Mouse (Mus musculus): ENCODE results near the gene Phf13. TPM values are rescaled to one million over a fixed set of nuclear protein-coding genes. Genes with fewer than 3 reads are reported as not detected.

Phf13 gene
- total RNA-seq, 2 experiments from 2014 or later, result 14.2 to 14.4 TPM

DNA sequence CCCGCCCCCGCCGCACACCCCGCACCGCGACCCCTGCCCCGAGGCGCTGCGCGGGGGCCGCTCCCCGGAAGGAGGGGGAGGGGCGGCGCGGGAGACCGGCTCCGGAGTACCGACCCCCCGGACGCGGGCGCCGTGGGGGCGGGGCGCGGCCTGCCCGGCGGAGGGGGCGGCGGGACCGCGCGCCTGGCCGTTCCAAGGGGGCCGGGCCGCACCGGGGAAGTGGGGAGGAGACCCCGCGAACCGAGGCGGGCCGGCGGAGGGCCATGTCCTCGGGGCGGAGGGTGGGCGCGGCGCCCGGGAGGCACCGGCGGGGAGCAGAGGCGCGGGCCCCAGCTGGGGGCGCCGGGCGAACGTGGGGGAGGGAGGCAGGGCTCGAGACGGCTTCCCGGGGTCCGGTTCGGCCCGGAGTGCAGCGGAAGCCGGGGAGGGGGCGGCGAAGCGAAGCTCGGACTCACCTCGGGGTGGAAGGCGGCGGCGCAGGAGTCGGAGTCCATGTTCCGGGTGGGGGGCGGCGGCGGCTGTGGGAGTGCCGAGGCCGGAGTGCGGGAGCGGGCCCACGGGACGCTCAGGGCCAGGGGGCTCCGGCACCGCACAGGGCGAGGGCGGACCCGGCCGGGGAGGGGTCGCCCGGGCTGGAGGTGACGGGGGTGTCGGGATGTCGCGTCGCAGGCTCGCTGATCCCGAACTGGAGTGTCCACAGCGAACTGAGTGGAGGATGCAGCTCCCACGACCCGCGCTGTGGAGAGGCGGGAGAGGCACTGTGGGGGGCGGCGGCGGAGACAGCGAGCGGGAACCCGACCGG lies 486 bp downstream of the Phf13 start:
- no peak for DNase-seq (ENCODE audit: low spot score in 2 of 2)
- intact Hi-C loops (cut with DNase I), result no loop called here

GRCm38 (mm10) chr4:151994228-151995171 lies 1.6 kb downstream of the Phf13 start:
- intact Hi-C loops (cut with DNase I), result no loop called here
- DNase-seq (ENCODE audit: low spot score in 2 of 2), result no peak

- no peak for DNase-seq (ENCODE audit: low spot score in 2 of 2)
- intact Hi-C loops (cut with DNase I), result no loop called here
Measured at GRCm38 (mm10) chr4:151993035-151993434, 3.0 kb downstream of the Phf13 start.

DNA sequence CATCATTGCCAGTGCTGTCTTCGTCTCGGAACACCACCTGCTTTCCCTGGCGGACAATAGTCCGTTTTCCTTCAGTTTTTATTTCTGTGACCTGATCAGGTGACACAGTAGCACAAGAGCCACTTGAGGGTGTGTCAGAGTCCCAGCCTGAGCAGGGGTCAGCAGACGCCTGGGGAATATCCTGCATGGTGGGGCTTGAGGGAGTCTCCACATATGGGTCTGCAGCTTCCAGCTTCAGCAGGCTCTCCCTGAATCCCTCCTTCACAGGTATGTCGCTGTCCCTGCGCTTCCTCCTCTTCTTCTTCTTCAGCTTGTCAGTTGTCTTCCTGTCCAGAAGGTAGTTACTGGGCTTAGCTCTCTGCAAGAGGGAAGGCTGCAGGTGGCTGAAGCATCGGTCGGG lies 4.0 kb downstream of the Phf13 start:
- DNase-seq (ENCODE audit: low spot score in 2 of 2), result no peak
- intact Hi-C loops (cut with DNase I), result no loop called here

GRCm38 (mm10) chr4:151989110-151989488 lies 7.0 kb downstream of the Phf13 start:
- intact Hi-C loops (cut with DNase I), result loop anchor here (5.0 kb wide), 1 partner anchor 33 kb away; no protein-coding TSS in a partner anchor

DNA sequence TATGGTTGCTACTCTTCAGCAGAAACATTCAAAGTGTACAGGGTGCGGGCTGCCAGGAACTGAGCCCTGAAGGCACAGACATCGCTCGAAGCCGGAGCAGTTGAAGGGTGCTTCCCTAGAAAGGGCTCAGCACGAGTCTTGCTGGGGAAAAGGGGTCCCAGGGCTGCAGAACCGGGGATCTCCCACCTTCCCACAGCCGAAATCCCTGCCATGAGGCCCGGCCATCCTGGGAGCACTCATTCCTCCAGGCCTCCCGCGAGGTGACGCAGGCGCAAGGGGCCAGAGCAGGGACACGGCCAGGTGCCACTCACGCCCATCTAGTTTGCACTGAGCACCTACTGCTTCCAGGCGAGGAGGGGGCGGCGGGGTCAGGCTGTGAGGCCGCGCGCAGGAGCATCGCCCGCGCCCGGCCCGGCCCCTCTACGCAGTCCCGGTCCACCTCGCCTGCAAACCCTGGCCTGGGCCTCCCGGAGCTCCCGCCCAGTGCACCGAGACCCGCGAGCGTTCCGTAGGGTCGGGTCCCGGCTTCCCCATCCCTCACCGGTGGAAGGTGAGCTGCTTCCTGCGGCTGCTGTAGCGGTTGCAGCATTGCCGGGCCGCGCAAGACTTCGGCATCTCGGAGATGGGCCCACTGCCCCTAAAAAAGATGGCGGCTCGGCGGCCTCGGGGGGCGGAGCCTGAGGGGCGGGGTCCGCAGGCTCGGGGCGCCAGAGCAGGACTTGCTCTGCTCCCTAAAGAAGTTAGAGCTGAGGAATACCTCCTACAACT lies 7.5 kb downstream of the Phf13 start, which contains the start of gene Thap3:
TSS of gene Thap3 (minus strand) at position 656 of the 768 bp plus-strand sequence.
- intact Hi-C loops (cut with DNase I), result loop anchor here (5.0 kb wide), 1 partner anchor 34 kb away; no protein-coding TSS in a partner anchor

More at GRCm38 (mm10) chr4:151989110-151989488, 7.0 kb downstream of the Phf13 start:
- DNase-seq (ENCODE audit: low spot score in 2 of 2), result no peak

DNA sequence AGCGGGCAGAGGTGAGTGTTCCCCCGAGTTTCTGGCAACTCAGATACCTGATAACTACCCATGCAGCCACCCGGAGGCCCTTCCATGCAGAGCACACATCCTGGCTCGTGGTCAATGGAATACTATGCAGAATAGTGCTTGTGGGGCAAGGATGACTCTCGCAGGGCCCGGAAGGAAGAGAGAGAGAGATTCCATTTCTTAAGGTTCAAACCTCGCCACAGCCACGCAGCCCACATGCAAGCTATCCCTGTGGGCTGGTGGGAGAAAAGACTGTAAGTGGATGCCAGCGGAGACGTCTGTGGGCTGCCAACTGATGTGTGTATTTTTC lies 8.1 kb downstream of the Phf13 start:
- DNase-seq (ENCODE audit: low spot score in 2 of 2), result no peak
- intact Hi-C loops (cut with DNase I), result loop anchor here (5.0 kb wide), 1 partner anchor 34 kb away; no protein-coding TSS in a partner anchor

More for the DNA sequence above, 7.5 kb downstream of the Phf13 start, which contains the start of gene Thap3:
- peak in 1 of 2 experiments; percentile 78 for DNase-seq (ENCODE audit: low spot score in 2 of 2)

DNA sequence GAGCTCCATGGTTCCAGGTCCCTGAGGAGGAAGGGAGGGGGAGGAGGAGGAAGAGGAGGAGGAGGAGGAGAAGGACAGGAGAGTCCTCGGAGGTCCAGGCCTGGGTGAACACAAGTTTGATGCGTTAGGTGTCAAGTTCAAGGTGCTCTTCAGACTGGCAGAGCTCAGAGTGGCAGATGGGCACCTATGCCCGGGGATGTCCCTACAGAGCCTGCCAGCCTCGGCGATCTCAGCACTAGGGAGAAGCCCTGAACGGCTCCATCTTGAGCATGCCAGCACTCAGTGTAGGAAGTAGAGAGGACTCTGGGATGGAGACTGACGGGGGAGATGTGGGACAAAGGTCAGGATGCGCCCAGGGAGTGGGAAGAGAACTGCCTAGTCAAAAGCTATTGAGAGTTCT lies 9.4 kb downstream of the Phf13 start:
- intact Hi-C loops (cut with DNase I), result loop anchor here (5.0 kb wide), 1 partner anchor 36 kb away; no protein-coding TSS in a partner anchor
- no peak for DNase-seq (ENCODE audit: low spot score in 2 of 2)

DNA sequence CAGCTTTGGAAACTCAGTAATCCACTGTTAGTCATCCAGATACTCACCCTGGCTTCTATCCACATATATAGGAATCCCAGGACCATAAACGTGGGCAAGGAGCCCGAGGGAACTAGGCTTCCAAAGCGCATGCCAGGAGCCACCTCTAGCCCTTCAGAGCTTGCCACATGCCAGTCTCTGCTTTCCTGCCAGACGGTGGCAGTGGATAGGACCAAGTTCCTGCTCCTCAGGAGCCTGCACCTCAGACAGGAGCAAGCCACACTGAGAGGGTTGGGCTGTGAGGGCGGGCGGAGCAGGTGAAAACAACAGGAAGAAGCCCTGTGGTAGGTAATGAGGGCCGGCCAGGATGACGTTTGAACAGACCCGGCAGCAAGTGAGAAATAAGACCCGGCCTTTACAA lies 10.2 kb downstream of the Phf13 start:
- intact Hi-C loops (cut with DNase I), result loop anchor here (5.0 kb wide), 1 partner anchor 36 kb away; no protein-coding TSS in a partner anchor
- no peak for DNase-seq (ENCODE audit: low spot score in 2 of 2)

GRCm38 (mm10) chr4:151983560-151983959 lies 12.5 kb downstream of the Phf13 start:
- intact Hi-C loops (cut with DNase I), result loop anchor here (5.0 kb wide), 1 partner anchor 54 kb away; the partner anchor contains the start of genes Nol9 and Tas1r1
- no peak for DNase-seq (ENCODE audit: low spot score in 2 of 2)

DNA sequence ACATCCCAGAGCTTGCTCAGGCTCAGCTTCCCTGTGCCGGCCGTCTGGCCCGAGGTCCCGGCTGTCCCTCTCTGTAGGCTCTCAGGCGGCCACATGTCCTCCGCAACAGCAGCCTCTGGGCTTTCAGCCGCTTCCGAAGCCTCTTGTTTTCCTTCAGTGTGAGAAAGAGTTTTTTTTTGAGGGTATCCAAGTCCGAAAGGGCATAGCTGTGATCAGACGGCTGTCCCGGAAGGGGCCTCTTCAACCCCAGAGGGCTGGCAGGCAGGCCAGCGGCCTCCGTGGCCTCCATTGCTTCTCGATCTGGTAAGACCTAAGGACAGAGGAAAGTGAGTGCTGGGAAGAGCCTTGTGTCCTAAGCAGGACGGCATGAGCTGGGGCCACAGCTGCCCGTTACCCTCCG lies 13.0 kb downstream of the Phf13 start:
- intact Hi-C loops (cut with DNase I), result loop anchor here (5.0 kb wide), 1 partner anchor 54 kb away; the partner anchor contains the start of genes Nol9 and Tas1r1
- no peak for DNase-seq (ENCODE audit: low spot score in 2 of 2)

DNA sequence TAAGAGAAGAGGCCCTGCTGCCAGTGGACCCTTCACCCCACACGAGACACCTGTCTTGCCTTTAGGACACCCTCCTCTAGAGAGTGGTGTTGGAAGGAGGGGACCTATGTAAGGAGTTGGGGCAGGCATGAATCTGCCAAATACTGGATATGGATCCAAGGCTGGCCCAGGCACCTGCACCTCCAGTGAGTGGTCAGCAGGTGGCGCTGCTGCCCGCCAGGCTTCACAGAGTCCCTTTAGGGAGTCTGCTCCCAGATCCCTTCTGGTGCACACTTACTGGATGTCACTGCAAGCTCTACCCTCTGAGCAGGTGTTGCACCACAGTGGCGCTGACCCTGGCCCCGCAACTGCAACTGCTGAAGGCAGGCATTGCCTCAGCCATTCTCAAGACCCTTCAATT lies 14.7 kb downstream of the Phf13 start:
- peak; percentile 86 to 90 for DNase-seq (ENCODE audit: low spot score in 2 of 2)
- intact Hi-C loops (cut with DNase I), result loop anchor here (5.0 kb wide), 1 partner anchor 56 kb away; the partner anchor contains the start of genes Nol9 and Tas1r1

- no peak for DNase-seq (ENCODE audit: low spot score in 2 of 2)
- intact Hi-C loops (cut with DNase I), result loop anchor here (5.0 kb wide), 1 partner anchor 57 kb away; the partner anchor contains the start of genes Nol9 and Tas1r1
Measured at GRCm38 (mm10) chr4:151980699-151981098, 15.4 kb downstream of the Phf13 start.

DNA sequence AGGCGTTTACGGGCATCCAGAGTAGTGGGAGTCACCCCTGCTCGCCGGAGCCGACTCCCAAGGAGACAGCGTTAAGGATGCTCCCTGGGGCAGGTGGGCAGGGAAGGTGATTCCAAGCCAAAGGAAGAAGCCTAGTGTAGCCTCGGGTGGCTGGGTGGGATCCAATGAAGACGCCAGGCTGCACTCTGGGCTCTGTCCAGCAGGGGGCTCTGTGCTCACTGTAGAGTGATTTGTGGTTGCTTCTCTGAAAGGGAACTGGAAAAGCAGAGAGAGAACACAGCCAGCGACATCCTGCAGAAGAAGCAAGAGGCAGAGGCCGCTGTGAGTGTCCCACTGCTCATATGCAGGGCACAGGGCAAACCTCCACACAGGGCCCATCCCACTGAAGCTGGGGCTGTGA lies 18.3 kb downstream of the Phf13 start:
- peak; percentile 92 to 93 for DNase-seq (ENCODE audit: low spot score in 2 of 2)
- intact Hi-C loops (cut with DNase I), result no loop called here

DNA sequence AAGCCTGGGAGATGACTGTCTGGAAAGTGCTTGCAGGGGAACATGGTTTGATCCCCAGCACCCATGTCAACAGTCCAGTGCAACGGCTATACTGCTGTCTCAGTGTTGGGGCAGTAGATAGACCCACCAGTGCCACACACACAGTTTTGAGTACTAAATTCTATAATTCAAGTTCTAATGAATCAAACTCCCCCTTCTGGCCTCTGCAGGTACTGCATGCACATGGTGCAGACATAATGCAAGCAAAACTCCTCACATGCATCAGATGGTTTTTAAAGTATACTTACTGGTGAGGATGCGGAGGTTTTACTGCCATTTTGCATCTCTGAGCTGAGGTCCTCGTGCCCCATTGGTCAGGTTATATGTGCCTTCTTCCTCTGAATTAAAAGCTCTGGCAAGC lies 20.6 kb downstream of the Phf13 start:
- intact Hi-C loops (cut with DNase I), result no loop called here
- peak in 1 of 2 experiments; percentile 67 for DNase-seq (ENCODE audit: low spot score in 2 of 2)

DNA sequence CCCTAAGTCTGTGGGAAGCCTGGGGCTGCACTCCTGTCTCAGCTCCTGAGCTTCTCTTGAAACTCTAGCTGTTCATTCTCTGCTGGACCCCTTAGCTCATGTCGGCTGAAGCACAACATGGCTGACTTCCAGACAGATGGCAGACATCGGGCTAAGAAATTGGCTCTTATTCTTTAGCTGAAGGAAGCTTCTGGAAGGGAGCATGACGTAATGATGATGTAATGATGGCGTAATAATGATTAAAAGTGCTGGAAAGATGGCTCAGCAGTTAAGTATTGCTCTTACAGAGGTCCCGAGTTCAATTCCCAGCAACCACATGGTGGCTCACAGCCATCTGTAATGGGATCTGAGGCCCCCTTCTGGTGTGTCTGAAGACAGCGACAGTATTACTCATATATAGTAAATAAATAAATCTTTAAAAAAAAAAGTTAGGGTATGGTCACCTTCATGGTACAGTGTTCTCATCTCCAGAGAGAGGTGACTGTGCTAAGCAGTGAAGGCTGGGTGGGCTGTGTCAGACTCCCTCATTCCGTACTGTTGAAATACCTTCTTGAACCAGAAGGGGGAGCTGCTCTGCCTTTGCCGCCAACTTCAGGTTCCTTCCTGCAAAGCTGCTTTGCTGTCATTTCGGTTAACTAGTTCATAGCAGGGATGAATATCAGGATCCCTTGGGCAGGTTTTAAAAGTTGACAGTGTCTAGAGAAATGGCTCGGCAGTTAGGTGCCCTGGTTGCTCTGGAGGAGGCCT lies 23.7 kb downstream of the Phf13 start:
- intact Hi-C loops (cut with DNase I), result no loop called here
- DNase-seq (ENCODE audit: low spot score in 2 of 2), result peak; percentile 62 to 81

- intact Hi-C loops (cut with DNase I), result no loop called here
- DNase-seq (ENCODE audit: low spot score in 2 of 2), result no peak
Measured at GRCm38 (mm10) chr4:151968204-151968921, 27.7 kb downstream of the Phf13 start.

DNA sequence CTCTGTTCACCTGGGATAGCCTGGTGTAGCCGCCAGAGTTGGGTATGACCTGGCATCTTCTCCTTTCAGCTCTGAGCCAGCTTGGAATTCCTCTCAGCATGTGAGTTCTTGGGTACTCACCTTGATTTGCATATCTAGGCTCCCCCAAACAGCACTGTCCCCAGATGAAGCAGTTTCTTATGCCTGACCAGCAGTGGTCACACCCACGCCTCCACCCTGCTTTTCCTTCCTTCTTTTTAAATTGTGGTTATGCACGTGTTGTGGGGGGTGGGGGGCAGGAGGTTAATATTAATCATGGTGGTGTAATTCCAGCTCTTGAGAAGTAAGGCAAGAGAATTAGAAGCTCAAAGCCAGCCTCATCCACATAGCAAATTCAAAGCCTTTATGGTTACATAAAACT lies 33.2 kb downstream of the Phf13 start:
- intact Hi-C loops (cut with DNase I), result no loop called here
- DNase-seq (ENCODE audit: low spot score in 2 of 2), result no peak
